Mouse (Mus musculus) liver, embryonic 14.5 days (tissue): Measurements from ENCODE around the gene Mrpl48. TPM values are rescaled to one million over a fixed set of nuclear protein-coding genes. Genes with fewer than 3 reads are reported as not detected.

Experiments used
- ATAC-seq: fragments of 200-750 bp; cut with Nextera tagmentation; 2 replicates; pipeline ENCODE4 v1.8.0; 2017; ENCODE audit warnings: moderate number of reproducible peaks, mild to moderate bottlenecking, moderate library complexity; ENCODE audit not compliant: insufficient read depth
- DNase-seq, 3 experiments: peaks; one replicate each; pipeline ENCODE4 v3.0.0-alpha.2; 2012 to 2013; ENCODE audit warnings: low read depth in 3 of 3, low spot score in 3 of 3
- H3K27ac ChIP-seq: fragments of 300-500 bp; sonication (generic); 2 replicates; pipeline ENCODE4 v1.5.1; 2014; ENCODE audit warnings: moderate library complexity, mild to moderate bottlenecking, control low read depth, inconsistent platforms
- H3K27me3 ChIP-seq: fragments of 300-500 bp; sonication (generic); 2 replicates; pipeline ENCODE4 v1.6.1; 2014; ENCODE audit warnings: mild to moderate bottlenecking, low read length, moderate library complexity; ENCODE audit not compliant: control insufficient read depth, insufficient read depth
- H3K36me3 ChIP-seq: fragments of 300-500 bp; sonication (generic); replicated peaks from 2 replicates; pipeline ENCODE4 v1.6.1; 2014; ENCODE audit warnings: low read depth; ENCODE audit not compliant: control insufficient read depth, insufficient read depth
- H3K4me1 ChIP-seq, 2 experiments: fragments of 200-500 bp in 1 of 2; fragments of 300-500 bp in 1 of 2; sonication (generic) in 1 of 2; replicated peaks; 2 replicates each; pipeline ENCODE4 v1.6.1; 2012 to 2014; ENCODE audit warnings: antibody characterized with exemption in 1 of 2, inconsistent platforms in 1 of 2, low read length in 1 of 2; ENCODE audit not compliant: control insufficient read depth in 2 of 2, insufficient read depth in 2 of 2
- H3K4me2 ChIP-seq: fragments of 300-500 bp; sonication (generic); 2 replicates; pipeline ENCODE4 v1.6.1; 2014; ENCODE audit warnings: low read depth, mild to moderate bottlenecking, control low read depth, moderate library complexity
- H3K4me3 ChIP-seq, 2 experiments: fragments of 200-500 bp in 1 of 2; fragments of 300-500 bp in 1 of 2; sonication (generic) in 1 of 2; 2 replicates each; pipeline ENCODE4 v1.5.1; 2012 to 2014; ENCODE audit warnings: low read depth in 2 of 2, low read length in 2 of 2, mild to moderate bottlenecking in 2 of 2, control low read depth in 1 of 2, inconsistent platforms in 1 of 2, moderate library complexity in 1 of 2; ENCODE audit not compliant: insufficient read depth in 1 of 2
- H3K9ac ChIP-seq: fragments of 300-500 bp; sonication (generic); replicated peaks from 2 replicates; pipeline ENCODE4 v1.6.1; 2014; ENCODE audit warnings: mild to moderate bottlenecking, control low read depth, moderate library complexity
- H3K9me3 ChIP-seq: fragments of 300-500 bp; sonication (generic); 2 replicates; pipeline ENCODE4 v1.6.1; 2016; ENCODE audit warnings: low read length, mixed read lengths; ENCODE audit not compliant: control insufficient read depth
- CTCF ChIP-seq: IDR thresholded peaks from 2 replicates; pipeline ENCODE4 v1.5.1; 2016; ENCODE audit warnings: antibody characterized with exemption, low read depth, control low read depth
- EP300 ChIP-seq: IDR thresholded peaks from 2 replicates; pipeline ENCODE4 v1.6.1; 2016; ENCODE audit warnings: antibody characterized with exemption, low read depth
- WGBS: fragments of 180-500 bp; shearing (Covaris S2); extraction: QIAGEN DNeasy Blood & Tissue Kit; methylation state at CpG from one replicate; pipeline ENCODE4 v1.1.7; 2014; ENCODE audit not compliant: insufficient replicate concordance; 5-methylcytosine and 5-hydroxymethylcytosine counted together
- polyA plus RNA-seq, 2 experiments: library from polyadenylated mRNA; depleted of rRNA in 1 of 2; stranded (reverse) in 1 of 2; unstranded in 1 of 2; fragments of >200 nt; fragmentation: Nextera tagmentation in 1 of 2; extraction: Ambion mirVana in 1 of 2; gene quantifications; 2 replicates each; pipeline versions ENCODE4 v1.2.1 to v1.2.3; 2012 to 2014

The Mrpl48 gene
- polyA plus RNA-seq, 2 experiments, result 21.5 to 47.2 TPM

DNA sequence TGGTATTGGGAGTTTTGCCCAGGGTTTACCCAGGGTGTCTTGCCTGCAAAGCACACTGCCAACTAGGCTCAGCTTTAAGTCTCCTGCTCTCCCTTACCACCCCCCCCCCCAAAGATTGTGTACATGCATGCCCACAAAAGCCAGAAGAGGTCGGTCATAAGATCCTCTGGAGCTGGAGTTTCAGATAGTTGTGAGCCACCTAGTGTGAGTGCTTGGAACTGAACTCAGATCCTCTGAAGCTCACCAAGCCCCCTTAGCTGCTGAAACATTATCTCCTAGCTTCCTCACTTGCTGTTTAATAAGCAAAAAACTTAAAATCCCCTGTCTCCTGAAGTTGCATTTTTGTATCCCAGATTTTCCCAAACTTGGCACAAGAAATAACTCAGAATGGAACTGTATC lies 29.6 kb upstream of the Mrpl48 start:
- WGBS, result 10% methylated on average over 1 of the region's 1 CpGs
- no peak overlapping the region for H3K4me2 ChIP-seq
- TF ChIP-seq CTCF (peak; percentile 62), EP300 (no peak)
- H3K27ac ChIP-seq, result no peak overlapping the region
- peaks cover 10% of the 10 kb centered on the region for H3K36me3 ChIP-seq
- no peak overlapping the region for H3K4me3 ChIP-seq
- H3K9me3 ChIP-seq, result no peaks in the 10 kb centered on the region
- no peak overlapping the region for H3K9ac ChIP-seq
- DNase-seq (no peak), ATAC-seq (no peak)
- H3K27me3 ChIP-seq, result no peaks in the 10 kb centered on the region
- no peaks in the 10 kb centered on the region for H3K4me1 ChIP-seq

DNA sequence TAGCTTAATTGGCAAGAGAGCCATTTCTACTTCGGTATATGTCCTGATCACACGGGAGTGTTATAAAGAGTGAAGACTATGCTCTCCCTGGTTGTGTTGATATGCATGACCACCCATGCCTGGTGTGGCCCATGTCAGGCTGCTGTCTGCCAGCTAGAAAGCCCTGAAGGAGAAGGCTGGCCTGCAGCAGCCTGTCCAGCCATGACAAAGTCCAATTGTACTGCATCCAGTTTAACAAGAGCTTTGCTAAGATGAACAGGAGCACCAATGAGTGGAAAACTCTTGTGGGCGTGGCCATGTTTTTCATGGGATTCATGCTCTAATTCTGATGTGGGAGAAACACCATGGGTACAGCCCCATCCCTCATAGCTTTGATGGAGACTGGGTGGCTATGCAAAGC lies 16.4 kb upstream of the Mrpl48 start:
- ATAC-seq, result no peak
- WGBS, result 73% methylated on average over 3 of the region's 3 CpGs
- peaks cover 0 to 6% of the 10 kb centered on the region in 2 experiments; a peak in 3 of 4 replicates for H3K4me1 ChIP-seq
- H3K27ac ChIP-seq, result no peak overlapping the region
- H3K4me2 ChIP-seq, result no peak overlapping the region
- H3K27me3 ChIP-seq, result no peaks in the 10 kb centered on the region
- H3K9me3 ChIP-seq, result no peaks in the 10 kb centered on the region
- peaks cover 5% of the 10 kb centered on the region for H3K36me3 ChIP-seq
- no peak overlapping the region for H3K4me3 ChIP-seq
- no peak overlapping the region for H3K9ac ChIP-seq
- TF ChIP-seq EP300 (no peak), CTCF (no peak)
- no peak for DNase-seq

GRCm38 (mm10) chr7:100622277-100622676 lies 14.2 kb upstream of the Mrpl48 start:
- Histone ChIP-seq H3K4me1 (peaks cover 2 to 8% of the 10 kb centered on the region in 2 experiments; a peak in 3 of 4 replicates), H3K9ac (no peak overlapping the region), H3K9me3 (no peaks in the 10 kb centered on the region), H3K36me3 (no peaks in the 10 kb centered on the region), H3K27me3 (no peaks in the 10 kb centered on the region), H3K27ac (no peak overlapping the region), H3K4me3 (no peak overlapping the region), H3K4me2 (no peak overlapping the region)
- DNase-seq (no peak), ATAC-seq (no peak; the same call in 1 of the 2 replicates)
- TF ChIP-seq EP300 (no peak), CTCF (peak; percentile 70)
- 50% methylated on average over 2 of the region's 2 CpGs for WGBS

DNA sequence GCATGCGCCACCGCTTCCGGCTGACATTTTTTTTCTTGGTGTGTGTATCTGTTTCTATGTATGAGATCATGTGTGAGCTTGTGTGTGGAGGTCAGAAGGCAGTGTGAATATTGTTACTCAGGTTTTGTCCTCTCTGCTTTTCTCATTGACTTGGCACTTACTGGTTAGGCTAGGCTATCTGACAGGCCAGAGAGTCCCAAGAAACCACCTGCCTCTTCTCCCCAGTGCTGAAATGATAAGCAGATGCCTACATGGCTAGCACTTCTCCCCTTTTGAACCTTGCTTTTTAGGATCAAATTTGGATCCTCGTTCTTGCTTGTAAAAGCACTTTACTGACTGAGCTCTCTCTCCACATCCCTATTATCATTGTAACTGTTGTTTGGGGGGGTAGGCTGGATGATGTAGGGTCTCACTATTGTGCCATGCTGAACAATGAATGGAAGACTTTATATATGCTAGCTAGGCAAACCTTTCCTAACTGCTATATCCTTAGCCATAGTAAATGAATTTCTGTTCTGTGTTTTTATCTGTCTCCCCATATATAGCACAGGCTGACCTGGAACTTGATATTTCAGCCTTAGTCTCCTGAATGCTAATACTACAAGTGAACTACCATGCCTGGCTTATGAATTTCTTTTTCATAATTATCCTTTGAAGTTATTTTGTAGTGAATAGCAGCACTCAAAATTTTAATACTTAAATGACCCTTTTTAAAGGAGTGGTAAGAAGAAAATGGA lies 8.2 kb upstream of the Mrpl48 start:
- Histone ChIP-seq H3K4me1 (peaks cover 18 to 22% of the 10 kb centered on the region in 2 experiments), H3K4me3 (no peak overlapping the region), H3K27ac (peak overlapping the region; percentile 62), H3K27me3 (no peaks in the 10 kb centered on the region), H3K4me2 (peak overlapping the region; percentile 54), H3K9ac (peak overlapping the region; percentile 47), H3K9me3 (no peaks in the 10 kb centered on the region), H3K36me3 (no peaks in the 10 kb centered on the region)
- peak; percentile 78 for TF ChIP-seq EP300
- no peak for TF ChIP-seq CTCF
- peak; percentile 45 to 55 (median 46) for DNase-seq
- peak; percentile 87 for ATAC-seq
- 67% methylated on average over 4 of the region's 4 CpGs for WGBS

DNA sequence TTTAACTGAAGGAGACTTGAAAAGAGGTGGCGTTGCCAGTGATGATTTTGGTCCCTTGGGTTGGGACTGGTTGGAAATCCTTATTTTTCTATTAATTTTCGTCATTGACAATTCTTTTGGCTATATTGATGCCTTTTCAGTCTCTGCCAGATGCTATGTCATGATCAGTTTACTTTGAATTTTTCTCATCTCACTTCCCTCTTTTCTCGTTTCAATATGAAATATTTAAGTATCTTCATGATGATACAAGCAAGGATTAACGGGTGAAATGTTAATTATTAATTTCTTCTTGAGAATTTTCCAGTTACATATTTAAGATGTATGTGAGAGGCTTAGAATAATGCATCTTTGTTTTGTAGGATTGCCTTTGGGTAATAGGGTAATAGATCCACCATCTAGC lies 809 bp upstream of the Mrpl48 start:
- Histone ChIP-seq H3K27ac (peak overlapping the region; percentile 96; the same call in 1 of the 2 replicates), H3K4me3 (peak overlapping the region; percentile 71 to 77), H3K36me3 (no peaks in the 10 kb centered on the region), H3K4me2 (peak overlapping the region; percentile 91), H3K27me3 (no peaks in the 10 kb centered on the region), H3K4me1 (peaks cover 6 to 8% of the 10 kb centered on the region in 2 experiments), H3K9me3 (no peaks in the 10 kb centered on the region), H3K9ac (peak overlapping the region; percentile 83)
- ATAC-seq, result no peak
- no peak for TF ChIP-seq EP300
- no peak for TF ChIP-seq CTCF
- 14% methylated on average over 4 of the region's 4 CpGs for WGBS
- DNase-seq, result no peak
